Comparison of ENCODE assay signal across 9 mouse cellular contexts in the genomic region with DNA sequence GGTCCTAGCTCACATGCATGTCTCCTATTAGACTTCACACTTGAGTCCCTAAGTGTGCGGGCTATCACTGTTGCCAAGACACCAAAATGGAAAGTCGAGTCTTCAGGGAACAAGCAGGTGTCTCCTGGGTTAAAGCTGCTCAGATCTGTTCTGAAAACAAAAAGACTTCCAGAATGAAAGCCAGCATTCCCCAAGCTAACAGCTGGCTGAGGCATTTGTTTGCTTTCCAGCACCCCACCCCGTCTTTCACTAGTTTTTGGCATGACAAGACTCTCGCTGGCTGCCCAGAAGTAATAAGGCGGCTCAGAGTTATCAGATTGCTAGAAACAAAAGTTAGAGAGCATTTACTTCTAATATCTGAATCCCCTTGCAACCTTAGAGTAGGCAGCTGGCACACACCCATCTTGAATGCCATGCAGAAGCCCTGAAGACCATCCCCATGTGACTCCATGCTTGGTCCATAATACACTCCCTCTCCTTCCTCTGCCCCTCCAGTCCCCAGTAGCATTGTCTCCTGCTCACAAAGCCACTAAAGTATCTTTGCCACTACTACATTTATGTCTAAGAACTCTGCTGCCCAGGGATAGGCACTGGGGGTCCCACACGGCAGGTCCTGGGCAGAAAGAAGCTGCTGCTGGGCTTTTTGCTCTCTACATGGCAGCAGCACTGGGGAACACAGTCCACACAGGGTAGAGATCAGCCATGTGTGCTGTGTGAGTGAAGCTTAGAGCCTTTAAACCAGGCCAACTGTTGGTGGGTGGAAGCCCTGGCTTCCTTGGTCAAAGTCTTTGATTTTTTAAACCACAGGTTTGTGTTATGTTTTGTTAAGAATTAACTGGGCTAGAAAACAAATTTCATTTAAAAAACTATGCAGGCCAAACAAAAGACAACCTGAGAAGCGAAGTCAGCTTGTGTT.
DNase-seq lines count a peak whose midpoint lies in the region; TF ChIP-seq lines count a peak whose summit lies in the region.
"Had no signal": no experiment of that assay in that cellular context is flagged by ENCODE, and none has a peak within 500 bp of the region (broad histone marks: within the 10 kb centered on the region; RNA-seq: fewer than 3 reads in every experiment).

No protein-coding gene starts in this region.

- DNase-seq in gastrocnemius, adult 18-20 months (ENCODE audit: low spot score) = peak; percentile 23
- no peak for DNase-seq in gastrocnemius, postnatal 10 days
- peak; percentile 9 to 27 for DNase-seq in lung, adult 18-20 months
- DNase-seq in lung, adult 2 months = no peak
- peak; percentile 19 to 20 for DNase-seq in gastrocnemius, postnatal 36 days
- peak; percentile 39 for DNase-seq in lung, postnatal 36 days
- DNase-seq in embryo, embryonic 11 days = no peak
- DNase-seq in thymus, postnatal 25 days = no peak
- DNase-seq: right cerebral cortex, postnatal 14 days had no signal

- intact Hi-C loops in gastrocnemius, postnatal 36 days (cut with DNase I) = no loop called here

- H3K4me1 ChIP-seq in lung, adult 2 months (ENCODE audit: control insufficient read depth, insufficient read depth, low read length) = no peaks in the 10 kb centered on the region

- no peak for TF ChIP-seq POLR2A in lung, adult 2 months (IDR thresholded peaks at IDR 0.05; ENCODE audit: borderline replicate concordance, extremely low read depth, low read depth, low read length)

- H3K4me3 ChIP-seq in lung, adult 2 months (replicated peaks; ENCODE audit: extremely low read depth, low read depth, low read length) = no peak overlapping the region

- 52% methylated on average over 7 of the region's 7 CpGs for WGBS in lung, adult 2 months

- TF ChIP-seq CTCF in lung, adult 2 months (IDR thresholded peaks at IDR 0.05; ENCODE audit: insufficient read depth, low read length) = no peak

Comparison
In these comparisons a context has a peak if more than half of its experiments do, and no peak if none do; other contexts are left out.
1. DNase-seq: peak in gastrocnemius, adult 18-20 months (single experiment), lung, adult 18-20 months (2 of 2), gastrocnemius, postnatal 36 days (2 of 2) and lung, postnatal 36 days (single experiment); none in gastrocnemius, postnatal 10 days (single experiment), lung, adult 2 months (single experiment), embryo, embryonic 11 days (single experiment) and thymus, postnatal 25 days (single experiment).